Mouse (Mus musculus) kidney, adult 11 months (tissue): ENCODE data around the gene Krtap5-5.
"Not testable (repeated sequence)": the region's sequence is repeated elsewhere in the genome, so short reads cannot be mapped to it uniquely, and the experiment has no call there.

Experiments used
- DNase-seq: peaks from one replicate; pipeline ENCODE4 v3.0.0; 2022

Krtap5-5 gene

DNA sequence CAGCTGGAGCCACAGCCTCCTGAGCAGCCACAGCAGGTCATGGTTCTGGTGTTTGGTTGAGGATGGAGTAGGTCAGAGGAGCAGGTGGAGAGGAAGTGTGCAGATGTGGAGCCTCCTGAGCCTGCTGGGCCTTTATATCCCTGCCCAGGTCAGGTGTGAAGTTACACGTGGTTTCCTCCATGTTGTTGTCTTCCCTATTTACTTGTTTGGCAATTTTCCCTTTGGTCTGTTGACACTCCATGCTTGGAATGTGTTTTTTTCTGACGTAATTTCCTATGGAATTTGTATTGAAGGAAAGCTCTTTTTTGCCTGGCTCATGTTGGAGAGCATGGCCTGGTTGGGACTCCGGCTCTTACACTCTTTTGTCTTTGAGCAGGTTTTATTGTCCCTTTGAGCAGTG is at the start of gene Krtap5-5:
Krtap5-5 (minus strand) TSS at position 101 of the 400 bp plus-strand sequence.
- DNase-seq: not testable (repeated sequence)

DNA sequence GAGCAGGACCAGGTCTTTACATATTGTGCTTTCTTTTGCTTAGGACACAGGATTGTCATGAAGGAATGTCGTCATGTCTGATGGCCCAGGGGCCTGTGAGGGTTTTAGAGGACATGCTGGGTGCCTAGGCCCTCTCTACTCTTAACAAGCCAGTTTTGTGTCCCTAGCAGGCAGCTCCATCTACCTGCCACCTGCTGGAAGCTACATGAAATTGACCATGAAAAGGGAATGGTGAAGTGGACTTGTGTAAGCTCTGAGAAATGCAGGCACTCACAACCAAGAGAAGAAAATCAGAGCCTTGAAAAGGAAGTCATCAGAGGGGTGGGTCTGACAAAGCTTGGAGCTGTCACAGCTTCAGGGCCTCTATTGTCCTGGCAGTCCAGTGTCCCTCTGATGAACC is 49.5 kb upstream of the Krtap5-5 start:
- not testable (repeated sequence) for DNase-seq

DNA sequence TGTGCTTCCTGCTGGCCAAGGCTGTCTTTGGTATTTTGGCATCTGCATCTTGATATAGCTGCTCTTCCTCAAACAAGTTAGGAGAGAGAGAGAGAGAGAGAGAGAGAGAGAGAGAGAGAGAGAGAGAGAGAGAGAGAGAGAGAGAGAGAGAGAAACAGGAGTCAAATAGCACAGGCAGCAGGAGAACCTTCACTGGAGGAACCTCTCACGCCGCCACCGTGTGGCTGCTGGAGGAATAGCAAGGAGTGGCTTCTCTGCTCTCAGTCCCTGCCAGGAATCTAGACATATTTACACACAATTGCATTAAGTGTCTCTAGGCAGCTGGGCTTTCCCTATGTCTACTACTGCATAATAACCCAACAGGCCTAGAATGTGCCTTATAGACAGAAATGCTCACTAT is 48.4 kb upstream of the Krtap5-5 start:
- DNase-seq: not testable (repeated sequence)

DNA sequence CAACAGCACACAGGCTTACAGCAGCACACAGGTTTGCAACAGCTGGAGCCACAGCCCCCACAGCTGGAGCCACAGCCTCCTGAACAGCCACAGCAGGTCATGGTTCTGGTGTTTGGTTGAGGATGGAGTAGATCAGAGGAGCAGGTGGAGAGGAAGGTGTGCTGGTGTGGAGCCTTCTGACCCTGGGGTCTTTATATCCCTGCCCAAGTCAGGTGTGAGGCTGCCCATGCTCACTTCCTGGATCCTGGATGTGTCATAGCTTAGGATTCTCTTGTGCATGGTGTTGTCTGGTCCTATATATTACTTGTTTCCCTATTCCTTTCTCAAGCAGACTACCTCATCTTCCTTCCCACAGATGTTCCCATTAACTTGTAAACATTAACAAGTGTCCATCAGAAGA is 44.5 kb upstream of the Krtap5-5 start, which contains the start of gene Gm4559:
Gm4559 (minus strand) TSS at position 101 of the 400 bp plus-strand sequence.
- DNase-seq: not testable (repeated sequence)

DNA sequence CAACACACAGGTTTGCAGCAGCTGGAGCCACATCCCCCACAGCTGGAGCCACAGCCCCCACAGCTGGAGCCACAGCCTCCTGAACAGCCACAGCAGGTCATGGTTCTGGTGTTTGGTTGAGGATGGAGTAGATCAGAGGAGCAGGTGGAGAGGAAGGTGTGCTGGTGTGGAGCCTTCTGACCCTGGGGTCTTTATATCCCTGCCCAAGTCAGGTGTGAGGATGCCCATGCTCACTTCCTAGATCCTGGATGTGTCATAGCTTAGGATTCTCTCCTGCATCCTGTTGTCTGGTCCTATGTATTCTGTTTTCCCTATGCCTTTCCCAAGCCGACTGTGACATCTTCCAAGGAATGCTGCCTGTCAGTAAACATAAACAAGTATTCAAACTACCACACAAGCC is 28.5 kb upstream of the Krtap5-5 start, which contains the start of gene Gm2431:
Gm2431 (minus strand) TSS at position 101 of the 400 bp plus-strand sequence.
- not testable (repeated sequence) for DNase-seq

DNA sequence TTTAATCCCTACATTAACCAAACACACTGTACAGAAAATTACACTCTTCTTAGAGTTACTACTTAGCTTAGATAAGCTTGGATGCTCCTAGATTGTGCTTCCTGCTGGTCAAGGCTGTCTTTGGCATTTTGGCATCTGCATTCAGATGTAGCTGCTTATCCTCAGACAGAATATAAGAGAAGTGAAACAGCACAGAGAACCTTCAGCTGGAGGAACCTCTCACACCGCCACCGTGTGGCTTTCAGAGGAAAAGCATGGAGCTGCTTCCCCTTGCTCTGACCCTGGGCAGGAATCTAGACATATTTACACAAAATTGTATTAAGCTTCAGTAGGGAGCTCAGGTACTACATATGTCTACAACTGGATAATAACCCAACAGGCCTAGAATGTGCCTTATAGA is 25.7 kb upstream of the Krtap5-5 start:
- no peak for DNase-seq

DNA sequence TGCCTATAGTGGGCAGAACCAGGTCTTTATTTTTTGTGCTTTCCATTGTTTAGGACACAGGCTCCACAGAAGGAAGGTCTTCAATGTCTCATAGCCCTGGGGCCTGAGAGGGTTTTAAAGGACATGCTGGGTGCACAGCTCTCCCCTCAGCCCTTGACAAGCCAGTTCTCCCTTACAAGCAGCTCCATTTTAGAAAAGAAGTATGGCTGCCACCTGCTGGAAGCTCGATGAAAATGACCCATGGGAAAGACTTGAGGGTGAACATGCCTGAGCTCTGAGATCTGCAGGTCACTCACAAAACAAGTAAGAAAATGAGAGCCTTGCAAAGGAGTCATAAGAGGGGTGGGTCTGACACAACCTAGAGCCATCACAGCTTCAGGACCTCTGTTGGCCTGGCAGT is 20.1 kb upstream of the Krtap5-5 start:
- peak; percentile 6 for DNase-seq

DNA sequence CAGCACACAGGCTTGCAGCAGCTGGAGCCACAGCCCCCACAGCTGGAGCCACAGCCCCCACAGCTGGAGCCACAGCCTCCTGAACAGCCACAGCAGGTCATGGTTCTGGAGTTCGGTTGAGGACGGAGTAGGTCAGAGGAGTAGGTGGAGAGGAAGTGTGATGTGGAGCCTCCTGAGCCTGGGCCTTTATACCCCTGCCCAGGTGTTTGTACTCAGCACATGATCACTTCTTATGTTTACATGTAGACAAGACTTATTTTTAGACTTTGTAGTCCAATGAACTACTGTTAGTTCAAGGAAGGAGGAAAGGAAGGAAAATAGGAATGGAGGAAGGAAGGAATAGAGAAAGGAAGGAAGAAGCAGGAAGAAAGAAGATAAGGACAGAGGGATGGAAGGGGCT is 11.2 kb upstream of the Krtap5-5 start, which contains the start of gene Gm40460:
Gm40460 (minus strand) TSS at position 101 of the 400 bp plus-strand sequence.
- DNase-seq: no peak

DNA sequence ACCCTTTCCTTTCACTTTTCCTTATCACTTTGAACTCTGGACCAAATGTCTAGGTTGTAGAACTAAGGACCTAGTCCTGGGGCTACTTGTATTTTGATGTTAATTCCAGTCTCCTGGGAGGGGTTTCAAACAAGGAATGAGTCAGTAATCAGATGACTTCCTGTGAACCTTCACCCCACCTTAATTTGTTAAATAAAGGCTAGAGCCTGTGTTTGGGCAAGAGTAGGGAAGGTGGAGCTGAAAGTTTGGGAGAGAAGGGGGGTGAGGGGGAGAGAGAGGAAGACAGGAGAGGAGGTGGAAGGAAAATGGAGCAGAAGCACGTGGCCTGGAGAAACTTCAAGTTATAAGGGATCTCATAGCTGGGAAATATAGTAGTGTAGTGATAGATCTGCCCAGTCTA is 1.8 kb upstream of the Krtap5-5 start:
- no peak for DNase-seq

DNA sequence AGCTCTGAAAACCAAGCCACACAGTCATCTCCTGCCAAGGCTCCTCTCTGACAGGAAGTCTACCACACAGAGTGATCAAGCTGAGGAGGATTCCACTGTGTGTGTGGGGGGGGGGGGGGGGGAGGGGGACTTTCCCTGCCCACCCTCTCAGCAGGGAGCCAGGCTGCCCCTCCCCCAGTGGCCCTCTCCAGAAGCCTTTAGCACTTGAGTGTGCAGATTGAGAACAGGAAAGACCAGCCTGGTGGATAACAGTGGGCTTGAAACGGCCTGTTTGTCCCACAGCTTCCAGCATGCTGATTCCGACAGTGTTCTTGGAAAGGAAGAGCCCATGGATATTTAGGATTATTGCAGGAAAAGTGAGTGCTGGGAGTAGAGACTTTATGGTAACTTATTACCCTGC is 5.3 kb downstream of the Krtap5-5 start:
- DNase-seq: no peak

DNA sequence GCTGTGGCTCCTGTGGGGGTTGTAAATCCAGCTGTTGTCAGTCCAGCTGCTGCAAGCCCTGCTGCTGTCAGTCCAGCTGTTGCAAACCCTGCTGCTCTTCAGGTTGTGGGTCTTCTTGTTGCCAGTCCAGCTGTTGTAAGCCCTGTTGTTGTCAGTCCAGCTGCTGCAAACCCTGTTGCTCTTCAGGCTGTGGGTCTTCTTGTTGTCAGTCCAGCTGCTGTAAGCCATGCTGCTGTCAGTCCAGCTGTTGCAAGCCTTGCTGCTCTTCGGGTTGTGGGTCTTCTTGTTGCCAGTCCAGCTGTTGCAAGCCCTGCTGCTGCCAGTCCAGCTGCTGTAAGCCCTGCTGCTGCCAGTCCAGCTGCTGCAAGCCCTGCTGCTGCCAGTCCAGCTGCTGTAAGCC is 17.6 kb downstream of the Krtap5-5 start:
- not testable (repeated sequence) for DNase-seq

DNA sequence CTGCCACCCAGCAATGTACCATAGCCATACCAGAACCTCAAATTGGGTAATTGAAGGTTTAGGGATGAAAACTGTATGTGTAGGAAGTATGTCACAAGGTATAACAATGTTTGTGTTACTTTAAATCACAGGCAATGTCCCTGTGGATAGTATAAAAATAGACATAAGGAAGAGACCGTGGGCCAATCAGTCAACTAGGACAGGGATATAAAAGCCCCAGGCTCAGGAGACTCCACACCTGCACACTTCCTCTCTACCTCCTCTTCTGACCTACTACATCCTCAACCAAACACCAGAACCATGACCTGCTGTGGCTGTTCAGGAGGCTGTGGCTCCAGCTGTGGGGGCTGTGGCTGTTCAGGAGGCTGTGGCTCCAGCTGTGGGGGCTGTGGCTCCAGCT is 18.2 kb downstream of the Krtap5-5 start, which contains the start of gene Gm7579:
Gm7579 (plus strand) TSS at position 301 of the 400 bp plus-strand sequence.
- no peak for DNase-seq

DNA sequence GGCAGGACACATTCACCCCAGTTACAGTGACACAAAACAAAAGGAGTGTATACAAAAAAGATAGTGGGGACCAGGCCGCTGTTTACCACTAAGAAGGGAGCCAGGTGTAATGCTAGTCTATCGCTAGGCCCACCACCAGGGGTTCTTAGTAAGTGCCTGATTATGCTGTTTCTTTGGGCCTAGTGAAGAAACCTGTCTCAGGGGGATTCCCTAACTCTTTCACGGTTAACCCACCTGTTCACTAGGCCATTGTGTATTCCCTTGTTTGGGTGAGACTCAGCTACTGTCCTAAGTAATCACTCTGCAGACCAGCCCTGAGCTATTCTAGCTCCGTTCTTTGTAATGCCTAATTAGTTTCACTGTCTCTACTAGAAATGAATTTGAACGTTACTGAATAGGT is 22.9 kb downstream of the Krtap5-5 start:
- not testable (repeated sequence) for DNase-seq

DNA sequence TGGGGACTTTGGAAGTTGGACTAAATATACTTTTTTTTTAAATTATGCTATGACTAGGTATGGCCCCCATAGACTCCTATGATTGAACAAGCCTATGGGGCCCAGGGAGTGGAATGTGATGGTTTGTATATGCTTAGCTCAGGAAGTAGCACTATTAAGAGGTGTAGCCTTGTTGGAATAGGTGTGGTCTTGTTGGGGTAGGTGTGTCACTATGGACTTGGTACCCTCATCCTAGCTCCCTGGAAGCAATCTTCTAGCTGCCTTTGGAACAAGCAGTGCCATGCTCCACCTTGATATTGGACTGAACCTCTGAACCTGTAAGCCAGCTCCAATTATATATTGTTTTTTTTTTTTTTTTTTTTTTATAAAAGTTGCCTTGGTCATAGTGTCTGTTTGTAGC is 24.3 kb downstream of the Krtap5-5 start:
- no peak for DNase-seq

DNA sequence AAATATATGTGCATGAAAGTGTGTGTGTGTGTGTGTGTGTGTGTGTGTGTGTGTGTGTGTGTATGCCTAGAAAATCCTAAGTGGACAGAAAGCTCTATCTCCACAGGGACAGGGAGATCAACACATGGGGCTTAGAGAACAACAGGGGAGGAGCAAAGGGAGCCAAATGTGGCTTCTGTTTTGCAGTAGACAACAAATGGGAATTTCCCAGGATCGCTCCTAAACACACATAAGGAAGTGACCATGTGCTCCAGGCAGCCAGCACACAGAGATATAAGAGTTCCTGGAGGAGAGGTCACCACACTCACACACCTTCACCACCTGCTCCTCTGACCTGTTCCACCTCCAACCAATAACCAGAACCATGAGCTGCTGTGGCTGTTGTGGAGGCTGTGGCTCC is 28.7 kb downstream of the Krtap5-5 start, which contains the start of gene Krtap5-3:
Krtap5-3 (plus strand) TSS at position 301 of the 400 bp plus-strand sequence.
- no peak for DNase-seq

DNA sequence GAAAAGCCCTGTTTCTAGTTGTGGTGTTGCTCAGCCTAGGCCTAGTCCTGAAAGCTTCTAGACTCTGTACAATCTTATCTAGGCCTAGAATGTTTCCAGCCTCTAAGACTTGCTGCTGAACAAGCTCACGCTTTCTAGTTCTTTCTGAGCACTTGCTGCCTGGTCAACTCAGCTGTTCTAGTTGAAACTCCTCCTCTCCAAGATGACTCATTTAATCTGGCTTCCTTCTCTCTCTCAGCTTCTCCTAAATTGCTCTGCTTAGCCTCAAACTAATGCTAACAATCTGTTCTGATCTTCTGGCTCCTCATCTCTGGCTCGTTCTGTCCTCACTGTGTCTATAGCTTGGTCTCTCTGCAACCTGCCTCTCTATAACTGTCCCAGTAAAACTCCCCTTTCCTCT is 31.0 kb downstream of the Krtap5-5 start:
- DNase-seq: no peak

DNA sequence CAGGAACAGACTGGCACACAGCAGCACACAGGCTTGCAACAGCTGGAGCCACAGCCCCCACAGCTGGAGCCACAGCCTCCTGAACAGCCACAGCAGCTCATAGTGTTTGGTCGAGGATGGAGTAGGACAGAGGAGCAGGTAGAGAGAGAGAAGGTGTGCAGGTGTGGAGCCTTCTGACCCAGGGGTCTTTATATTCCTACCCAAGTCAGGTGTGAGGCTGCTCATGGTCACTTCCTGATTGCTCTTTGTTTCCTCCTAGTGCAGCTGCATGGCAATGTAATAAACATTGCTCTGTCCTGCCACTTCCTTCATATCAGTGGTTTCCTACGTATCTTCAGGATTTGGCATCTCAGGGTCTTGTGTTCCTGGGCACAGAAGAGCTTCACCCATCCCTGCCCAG is 39.5 kb downstream of the Krtap5-5 start, which contains the start of gene Gm10153:
Gm10153 (minus strand) TSS at position 101 of the 400 bp plus-strand sequence.
- DNase-seq: no peak

DNA sequence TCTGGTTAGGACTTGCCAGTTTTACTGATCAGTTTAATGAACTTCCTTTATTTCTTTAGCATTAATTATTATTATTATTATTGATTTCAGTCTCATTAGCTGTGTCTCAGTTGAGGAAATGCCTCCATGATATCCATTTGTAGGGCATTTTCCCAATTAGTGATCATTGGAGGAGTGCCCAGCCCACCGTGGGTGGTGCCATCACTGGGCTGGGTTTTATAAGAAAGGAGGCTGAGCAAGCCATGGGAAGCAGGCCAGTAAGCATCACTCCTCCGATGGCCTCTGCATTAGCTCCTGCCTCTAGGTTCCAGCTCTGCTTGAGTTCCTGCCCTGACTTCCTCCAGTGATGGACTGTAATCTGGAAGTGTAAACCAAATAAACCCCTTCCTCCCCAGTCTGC is 41.6 kb downstream of the Krtap5-5 start:
- DNase-seq: no peak

DNA sequence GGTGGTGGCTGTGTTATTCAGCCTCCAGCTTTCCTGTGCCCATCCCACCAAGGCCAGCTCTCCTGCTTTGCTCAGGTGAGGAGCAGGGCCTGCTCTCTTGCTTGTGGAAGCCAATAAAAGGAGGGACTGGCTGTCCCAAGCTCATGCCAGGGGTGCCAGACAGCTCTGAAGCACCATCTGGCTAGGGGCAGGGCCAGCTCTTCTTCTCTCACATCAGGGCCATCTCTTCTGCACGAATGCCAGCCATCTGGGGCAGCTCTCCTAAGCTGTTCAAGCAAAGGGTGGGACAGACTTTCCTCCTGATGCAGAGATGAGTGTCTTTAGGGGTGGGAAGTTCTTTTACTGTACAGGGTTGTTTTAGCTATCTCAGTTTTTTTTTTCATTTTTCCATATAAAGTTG is 48.8 kb downstream of the Krtap5-5 start:
- DNase-seq: no peak
